Mouse (Mus musculus): ENCODE results near the gene Rad23b.
"Not testable (repeated sequence)": the region's sequence is repeated elsewhere in the genome, so short reads cannot be mapped to it uniquely, and the experiment has no call there.

The Rad23b gene

GRCm38 (mm10) chr4:55349452-55350218 is at the start of gene Rad23b:
Rad23b (plus strand) TSS chr4:55350043.
- DNase-seq (ENCODE audit: low spot score): peak; percentile 98

DNA sequence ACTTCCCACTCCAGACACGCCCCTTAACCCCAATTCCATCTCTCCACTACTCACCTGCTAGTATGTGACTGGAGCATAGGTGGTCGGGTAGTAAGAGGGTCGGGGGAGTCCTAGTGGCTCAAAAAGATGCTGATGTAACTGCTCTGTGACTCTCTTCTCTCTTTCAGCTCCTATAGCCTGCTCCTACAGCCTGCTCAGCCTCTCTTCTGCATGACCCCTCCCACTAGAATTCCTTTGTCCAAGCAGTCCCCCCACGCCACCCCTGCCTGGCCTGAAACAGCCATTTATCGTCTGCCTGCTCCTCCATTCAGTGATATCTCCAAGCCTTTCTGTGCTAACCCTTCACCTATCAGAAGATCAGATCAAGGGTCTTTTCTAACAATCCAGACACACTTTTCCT is 45.7 kb upstream of the Rad23b start:
- DNase-seq (ENCODE audit: low spot score): no peak

- no peak for DNase-seq (ENCODE audit: low spot score)
These were observed 43.2 kb upstream of the Rad23b start for GRCm38 (mm10) chr4:55306636-55307035.

GRCm38 (mm10) chr4:55316726-55317125 is 33.1 kb upstream of the Rad23b start:
- no peak for DNase-seq (ENCODE audit: low spot score)

- not testable (repeated sequence) for DNase-seq (ENCODE audit: low spot score)
These were observed 31.5 kb upstream of the Rad23b start for GRCm38 (mm10) chr4:55318350-55318749.

DNA sequence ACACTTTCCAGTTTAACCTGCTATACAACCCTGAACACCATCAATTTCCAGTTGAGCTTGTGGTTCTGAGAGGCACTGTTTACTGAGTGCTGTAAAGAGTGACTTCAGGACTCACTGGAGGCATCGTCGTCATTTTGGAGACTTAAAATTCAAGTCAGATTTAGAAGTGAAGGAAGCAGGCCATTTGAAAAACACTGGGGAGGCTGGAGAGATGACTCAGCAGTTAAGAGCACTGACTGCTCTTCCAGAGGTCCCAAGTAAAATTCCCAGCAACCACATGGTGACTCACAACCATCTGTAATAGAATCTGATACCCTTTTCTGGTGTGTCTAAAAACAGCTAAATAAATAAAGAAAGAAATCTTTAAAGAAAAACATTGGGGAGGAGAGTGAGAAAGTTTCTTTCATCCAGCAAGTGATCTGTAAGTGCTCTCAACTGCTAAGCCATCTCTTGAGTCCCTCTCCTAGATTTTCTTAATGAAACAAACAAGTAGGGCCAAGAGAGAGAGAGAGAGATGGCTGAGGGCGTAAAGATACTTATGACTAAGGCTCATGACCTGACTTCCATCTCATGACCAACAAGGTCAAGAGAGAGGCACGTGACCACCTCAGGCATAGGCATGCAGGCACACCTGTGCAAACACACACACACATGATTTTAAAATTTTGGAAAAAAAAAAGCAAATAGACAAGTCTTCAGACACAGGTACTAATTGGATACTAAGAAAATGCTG is 23.9 kb upstream of the Rad23b start:
- no peak for DNase-seq (ENCODE audit: low spot score)

DNA sequence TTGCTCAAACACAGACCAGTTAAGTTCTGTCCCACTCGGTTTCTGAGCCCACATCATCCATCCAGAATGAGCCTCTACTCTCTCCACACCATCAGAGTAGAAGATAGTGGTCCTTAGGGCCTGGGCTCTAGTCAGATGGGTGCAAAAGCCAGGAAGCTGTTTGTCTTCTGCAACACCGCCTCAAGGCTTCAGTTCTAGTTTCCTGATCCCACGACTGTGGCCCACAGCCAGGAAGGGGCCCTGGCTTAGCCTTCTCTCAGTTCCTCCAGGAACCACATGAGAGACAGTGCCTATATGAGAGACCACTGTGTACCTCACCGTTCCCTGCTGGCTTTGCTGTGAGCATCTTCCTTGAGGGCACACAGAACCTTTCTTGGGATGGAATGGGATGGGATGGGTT is 22.3 kb upstream of the Rad23b start:
- no peak for DNase-seq (ENCODE audit: low spot score)

DNA sequence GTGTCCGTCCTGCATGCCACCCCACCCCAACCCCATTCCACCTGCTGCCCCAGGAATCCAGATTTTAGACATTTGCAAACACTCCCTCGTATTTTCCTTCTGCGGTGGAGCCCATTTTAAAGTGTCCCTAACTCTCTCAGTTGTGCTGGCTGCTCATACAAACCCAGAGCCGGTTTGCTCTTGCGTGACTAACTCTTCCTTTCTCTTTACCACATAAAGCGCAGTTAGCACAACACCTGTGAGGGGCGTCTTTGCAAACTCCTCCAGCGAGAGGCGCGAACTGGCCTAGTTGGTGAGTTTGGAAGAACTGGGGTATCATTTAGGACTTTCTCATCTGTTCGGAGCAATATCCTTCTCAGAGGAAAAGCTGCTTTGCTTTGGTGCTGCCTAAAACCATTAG is 21.4 kb upstream of the Rad23b start:
- no peak for DNase-seq (ENCODE audit: low spot score)

- DNase-seq (ENCODE audit: low spot score): not testable (repeated sequence)
These were observed 20.9 kb upstream of the Rad23b start for GRCm38 (mm10) chr4:55328928-55329327.

DNA sequence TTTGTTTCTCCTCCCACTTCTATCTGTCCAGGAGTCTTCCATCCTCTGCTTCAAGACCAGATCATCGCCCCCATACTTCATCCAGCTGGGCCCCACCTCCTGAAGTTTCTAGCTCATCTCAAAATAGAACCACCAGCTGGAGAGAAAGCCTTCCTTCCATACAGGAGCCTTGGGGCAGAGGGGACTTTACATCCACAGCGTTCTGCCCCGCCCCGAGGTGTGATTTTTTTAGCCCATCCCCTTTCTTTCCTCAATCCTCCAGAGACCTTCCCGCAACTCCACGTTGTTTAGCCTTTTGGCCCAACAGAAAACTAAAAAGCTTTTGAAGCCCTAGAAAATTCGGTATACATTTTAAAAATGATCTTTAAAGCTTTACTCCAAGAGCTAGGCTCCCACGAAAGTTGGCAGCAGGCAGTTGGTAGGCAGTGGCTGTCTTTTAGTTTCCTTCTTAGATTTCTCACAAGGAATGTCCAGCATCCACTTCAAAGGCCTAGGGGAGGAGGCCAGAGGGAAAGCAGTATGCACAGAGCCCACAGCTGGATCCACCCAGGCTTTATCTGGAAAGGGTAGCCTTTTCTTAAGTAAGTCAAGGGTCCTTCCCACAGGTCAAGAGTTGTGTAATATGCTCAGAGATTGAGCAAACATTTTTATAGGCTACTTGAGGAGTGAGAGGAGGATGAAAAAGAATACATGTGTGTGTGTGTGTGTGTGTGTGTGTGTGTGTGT is 20.1 kb upstream of the Rad23b start:
- no peak for DNase-seq (ENCODE audit: low spot score)

GRCm38 (mm10) chr4:55335030-55335770 is 14.6 kb upstream of the Rad23b start:
- no peak for DNase-seq (ENCODE audit: low spot score)

DNA sequence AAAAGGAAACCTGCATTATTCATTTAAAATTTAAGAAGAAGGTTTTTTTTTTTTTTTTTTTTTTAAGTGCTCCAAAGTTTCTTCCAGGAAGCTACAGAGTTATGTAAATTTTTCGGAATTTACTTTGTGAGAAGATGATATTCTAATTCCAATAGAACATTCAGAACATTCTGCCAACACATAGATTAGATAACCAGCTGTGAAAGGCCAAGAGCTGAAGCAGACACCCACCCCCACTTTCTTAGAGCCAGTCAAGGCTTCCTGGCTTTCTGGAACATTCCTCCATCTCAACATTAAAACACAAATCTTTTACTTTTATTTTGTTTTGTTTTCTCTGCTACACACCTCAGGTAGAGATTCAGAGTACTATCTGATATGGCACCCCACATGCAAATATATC is 10.9 kb upstream of the Rad23b start:
- DNase-seq (ENCODE audit: low spot score): no peak

DNA sequence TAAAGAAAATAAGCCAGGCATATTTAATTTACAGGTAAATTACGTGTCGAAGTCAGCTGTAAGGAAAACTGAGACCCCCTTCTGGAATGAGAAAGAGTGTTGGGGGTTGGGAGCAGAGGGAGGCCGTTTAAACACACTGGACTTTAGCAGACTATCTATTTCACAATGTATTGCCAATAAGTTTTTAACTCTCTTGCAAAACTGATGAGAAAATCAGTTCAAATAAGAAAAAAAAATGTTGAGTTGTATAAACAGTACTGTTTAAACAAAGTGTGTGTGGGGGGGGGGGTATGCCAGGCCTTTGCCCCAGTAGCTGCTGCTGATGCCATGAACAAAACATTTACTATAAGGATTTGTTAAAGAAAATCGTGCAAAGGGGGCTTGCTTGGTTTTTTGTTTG is 10.5 kb upstream of the Rad23b start:
- no peak for DNase-seq (ENCODE audit: low spot score)

DNA sequence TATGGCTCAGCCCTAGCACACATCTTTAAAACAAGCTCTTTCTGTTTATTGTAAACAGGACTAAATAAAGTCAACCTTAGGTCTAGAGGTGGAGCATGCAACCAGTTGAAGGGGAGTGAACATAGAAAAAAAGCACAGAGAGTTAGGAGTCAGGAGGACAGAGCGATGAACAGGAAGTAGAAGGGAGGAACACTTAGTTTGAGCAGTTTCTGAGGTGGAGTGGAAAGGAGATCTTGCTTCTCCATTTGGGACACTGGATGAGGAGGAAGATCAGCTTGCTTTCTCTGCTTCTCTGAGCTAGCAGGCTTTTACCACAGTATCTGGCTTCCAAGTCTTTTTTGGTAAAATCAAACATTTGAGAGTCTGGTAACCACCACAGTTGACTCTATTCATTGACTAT is 8.0 kb upstream of the Rad23b start:
- no peak for DNase-seq (ENCODE audit: low spot score)

DNA sequence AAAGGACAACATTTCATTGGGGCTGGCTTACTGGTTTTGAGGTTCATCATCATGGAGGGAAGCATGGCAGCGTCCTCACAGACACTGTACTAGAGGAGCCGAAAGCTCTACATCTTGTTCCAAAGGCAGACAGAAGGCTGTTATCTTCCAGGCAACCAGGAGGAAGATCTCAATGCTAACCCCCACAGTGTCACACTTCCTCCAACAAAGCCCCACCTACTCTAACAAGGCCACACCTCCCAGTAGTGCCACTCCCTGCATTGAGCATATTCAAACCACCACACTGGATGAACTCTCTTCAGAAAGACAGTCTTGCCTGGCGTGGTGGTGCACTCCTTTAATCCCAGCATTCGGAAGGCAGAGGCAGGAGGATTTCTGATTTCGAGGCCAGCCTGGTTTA is 7.2 kb upstream of the Rad23b start:
- no peak for DNase-seq (ENCODE audit: low spot score)

- DNase-seq (ENCODE audit: low spot score): no peak
These were observed 6.6 kb upstream of the Rad23b start for GRCm38 (mm10) chr4:55343287-55343686.

GRCm38 (mm10) chr4:55348759-55349451 is 938 bp upstream of the Rad23b start:
- DNase-seq (ENCODE audit: low spot score): no peak

GRCm38 (mm10) chr4:55350219-55350931 is 532 bp downstream of the Rad23b start:
- peak; percentile 30 for DNase-seq (ENCODE audit: low spot score)

GRCm38 (mm10) chr4:55351037-55351436 is 1.2 kb downstream of the Rad23b start:
- DNase-seq (ENCODE audit: low spot score): no peak

DNA sequence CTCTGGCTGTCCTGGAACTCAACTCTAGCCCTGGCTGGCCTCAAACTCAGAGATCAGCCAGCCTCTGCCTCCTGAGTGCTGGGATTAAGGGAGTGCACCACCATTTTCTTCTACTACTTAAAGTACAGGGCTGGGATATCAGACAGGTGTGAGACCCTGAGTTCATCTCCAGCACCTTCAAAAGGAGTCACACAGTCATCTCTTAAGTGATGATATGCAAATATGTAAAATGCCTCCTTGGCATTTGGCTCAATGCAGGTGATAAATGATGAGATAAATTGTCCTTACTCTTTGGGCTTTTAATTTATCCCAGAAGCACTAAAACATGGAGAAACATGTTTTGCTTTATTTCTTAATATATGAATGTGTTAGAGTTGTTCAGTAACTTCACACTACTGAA is 2.0 kb downstream of the Rad23b start:
- DNase-seq (ENCODE audit: low spot score): no peak

DNA sequence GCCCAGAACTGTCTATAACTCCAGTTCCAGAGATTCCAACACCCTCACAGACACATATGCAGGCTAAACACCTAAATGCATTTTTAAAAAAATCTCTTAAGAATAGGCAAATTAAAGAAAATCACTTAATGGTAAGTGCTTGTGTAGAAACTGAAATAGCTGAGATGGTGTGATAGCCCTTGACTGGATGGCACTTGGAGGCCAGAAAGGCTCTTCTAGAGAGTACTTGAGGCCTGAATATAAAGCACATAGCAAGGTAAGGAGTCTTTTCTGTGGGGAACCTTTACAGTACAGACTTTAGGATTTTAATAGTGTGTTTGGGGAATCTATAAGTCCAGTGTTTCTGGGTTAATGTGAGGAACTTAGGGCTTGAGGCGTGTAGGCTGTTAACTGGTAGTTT is 4.2 kb downstream of the Rad23b start:
- DNase-seq (ENCODE audit: low spot score): no peak

Data from layer of hippocampus, adult 9-10 months (tissue).